Mouse (Mus musculus) liver, embryonic 16.5 days (tissue): Measurements from ENCODE around the gene Pitpnc1. TPM values are rescaled to one million over a fixed set of nuclear protein-coding genes. Genes with fewer than 3 reads are reported as not detected.

Source experiments
- ATAC-seq: fragments of 200-750 bp; cut with Nextera tagmentation; 2 replicates; pipeline ENCODE4 v1.8.0; 2017; ENCODE audit warnings: low read depth, mild to moderate bottlenecking, moderate number of reproducible peaks, moderate library complexity
- H3K27ac ChIP-seq: fragments of 300-500 bp; sonication (generic); 2 replicates; pipeline ENCODE4 v1.5.1; 2014; ENCODE audit warnings: mild to moderate bottlenecking, low read length
- H3K27me3 ChIP-seq: fragments of 300-500 bp; sonication (generic); 2 replicates; pipeline ENCODE4 v1.6.1; 2014; ENCODE audit warnings: low read depth, low read length, mixed read lengths; ENCODE audit not compliant: control insufficient read depth, insufficient read depth
- H3K36me3 ChIP-seq: fragments of 300-500 bp; sonication (generic); 2 replicates; pipeline ENCODE4 v1.6.1; 2014; ENCODE audit warnings: mild to moderate bottlenecking; ENCODE audit not compliant: control insufficient read depth, insufficient read depth
- H3K4me1 ChIP-seq: fragments of 300-500 bp; sonication (generic); 2 replicates; pipeline ENCODE4 v1.6.1; 2014; ENCODE audit warnings: low read depth, low read length, mixed read lengths; ENCODE audit not compliant: control insufficient read depth
- H3K4me2 ChIP-seq: fragments of 300-500 bp; sonication (generic); 2 replicates; pipeline ENCODE4 v1.6.1; 2014; ENCODE audit warnings: low read depth, low read length, mixed read lengths
- H3K4me3 ChIP-seq: fragments of 300-500 bp; sonication (generic); 2 replicates; pipeline ENCODE4 v1.5.1; 2014; ENCODE audit warnings: low read depth, mild to moderate bottlenecking, low read length
- H3K9ac ChIP-seq: fragments of 300-500 bp; sonication (generic); 2 replicates; pipeline ENCODE4 v1.6.1; 2014; ENCODE audit warnings: low read depth, low read length
- H3K9me3 ChIP-seq: fragments of 300-500 bp; sonication (generic); replicated peaks from 2 replicates; pipeline ENCODE4 v1.6.1; 2016; ENCODE audit warnings: low read length; ENCODE audit not compliant: control insufficient read depth
- WGBS: fragments of 180-500 bp; shearing (Covaris S2); extraction: QIAGEN DNeasy Blood & Tissue Kit; methylation state at CpG from one replicate; pipeline ENCODE4 v1.1.7; 2014; ENCODE audit not compliant: insufficient replicate concordance; 5-methylcytosine and 5-hydroxymethylcytosine counted together
- polyA plus RNA-seq: library from polyadenylated mRNA; unstranded; fragments of >200 nt; fragmentation: Nextera tagmentation; extraction: Ambion mirVana; gene quantifications from 2 replicates; pipeline ENCODE4 v1.2.1, GENCODE M21; 2015

The Pitpnc1 gene
- polyA plus RNA-seq, 1 experiment from 2014 or later, result 7.6 TPM

DNA sequence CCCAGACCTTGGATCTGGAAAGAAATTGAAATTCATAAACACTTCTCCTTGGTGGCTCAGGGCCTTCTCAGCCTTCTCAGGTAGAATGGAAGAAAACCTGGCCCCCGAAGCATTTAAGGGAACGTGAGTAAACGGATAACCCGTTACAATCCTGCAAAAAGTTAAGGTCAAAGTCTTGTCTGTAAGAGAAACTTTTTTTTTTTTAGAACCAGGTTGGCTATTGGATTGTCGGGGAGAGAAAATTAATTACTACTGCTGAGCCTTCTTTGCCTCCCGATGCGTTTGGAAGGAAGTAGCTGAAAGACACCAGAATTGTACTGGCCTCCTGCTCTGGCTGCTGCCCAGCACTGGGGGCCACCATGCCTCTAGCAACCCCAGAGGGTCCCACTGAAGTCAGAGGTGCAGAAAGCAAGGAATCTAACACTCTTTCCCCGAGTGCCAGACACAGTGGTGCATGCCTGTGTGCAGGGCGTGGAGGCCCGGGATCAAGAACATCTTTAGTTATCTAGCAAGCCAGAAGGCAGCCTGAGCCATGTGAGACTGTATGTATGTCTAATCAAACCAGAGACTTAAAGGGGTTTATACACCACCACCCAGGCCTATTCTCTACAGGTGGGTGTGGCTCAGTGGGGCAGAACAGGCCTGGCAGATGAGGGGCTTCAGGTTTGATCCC is 73.0 kb downstream of the Pitpnc1 start:
- peaks cover 65% of the 10 kb centered on the region for H3K4me1 ChIP-seq
- 37% methylated on average over 10 of the region's 10 CpGs for WGBS
- H3K36me3 ChIP-seq, result no peaks in the 10 kb centered on the region
- H3K9ac ChIP-seq, result peak overlapping the region; percentile 55
- H3K27me3 ChIP-seq, result no peaks in the 10 kb centered on the region
- H3K4me3 ChIP-seq, result peak overlapping the region; percentile 33; the same call in 1 of the 2 replicates
- H3K4me2 ChIP-seq, result peak overlapping the region; percentile 67
- H3K9me3 ChIP-seq, result no peaks in the 10 kb centered on the region
- ATAC-seq, result peak; percentile 98
- H3K27ac ChIP-seq, result peak overlapping the region; percentile 87

- 66% methylated on average over 3 of the region's 3 CpGs for WGBS
- ATAC-seq, result no peak
- Histone ChIP-seq H3K9ac (no peak overlapping the region), H3K27me3 (no peaks in the 10 kb centered on the region), H3K4me3 (no peak overlapping the region), H3K27ac (no peak overlapping the region), H3K36me3 (no peaks in the 10 kb centered on the region), H3K4me1 (peaks cover 52% of the 10 kb centered on the region), H3K4me2 (no peak overlapping the region), H3K9me3 (no peaks in the 10 kb centered on the region)
These were observed 76.3 kb downstream of the Pitpnc1 start for GRCm38 (mm10) chr11:107394245-107394644.

DNA sequence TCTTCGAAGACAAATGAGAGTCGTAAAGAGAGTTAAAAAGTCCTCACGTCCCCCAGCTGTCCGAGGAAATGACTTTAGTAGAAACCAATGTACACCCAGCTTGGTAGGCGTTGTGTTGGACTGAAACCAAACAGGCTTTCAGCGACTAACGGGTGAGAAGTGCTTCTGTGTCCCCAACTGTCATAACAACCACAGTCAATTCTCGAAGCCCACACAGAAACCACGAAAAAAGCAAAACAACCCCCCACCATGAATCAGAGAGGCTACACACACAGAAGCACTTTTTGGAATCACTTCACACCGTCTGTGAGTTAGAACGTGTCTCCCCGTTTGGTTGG is 76.7 kb downstream of the Pitpnc1 start:
- H3K27ac ChIP-seq, result no peak overlapping the region
- no peaks in the 10 kb centered on the region for H3K27me3 ChIP-seq
- WGBS, result 45% methylated on average over 12 of the region's 12 CpGs
- no peak for ATAC-seq
- H3K9ac ChIP-seq, result no peak overlapping the region
- no peak overlapping the region for H3K4me2 ChIP-seq
- H3K9me3 ChIP-seq, result no peaks in the 10 kb centered on the region
- no peaks in the 10 kb centered on the region for H3K36me3 ChIP-seq
- H3K4me1 ChIP-seq, result peaks cover 49% of the 10 kb centered on the region
- no peak overlapping the region for H3K4me3 ChIP-seq

GRCm38 (mm10) chr11:107393154-107393827 is 77.2 kb downstream of the Pitpnc1 start:
- Histone ChIP-seq H3K36me3 (no peaks in the 10 kb centered on the region), H3K9me3 (no peaks in the 10 kb centered on the region), H3K27me3 (no peaks in the 10 kb centered on the region), H3K9ac (no peak overlapping the region), H3K4me3 (no peak overlapping the region), H3K4me2 (no peak overlapping the region), H3K27ac (no peak overlapping the region), H3K4me1 (peaks cover 44% of the 10 kb centered on the region)
- no peak for ATAC-seq
- 46% methylated on average over 7 of the region's 7 CpGs for WGBS

GRCm38 (mm10) chr11:107390540-107390939 is 80.0 kb downstream of the Pitpnc1 start:
- Histone ChIP-seq H3K4me2 (no peak overlapping the region), H3K9ac (no peak overlapping the region), H3K4me3 (no peak overlapping the region), H3K27me3 (no peaks in the 10 kb centered on the region), H3K4me1 (peaks cover 18% of the 10 kb centered on the region), H3K9me3 (no peaks in the 10 kb centered on the region), H3K27ac (no peak overlapping the region), H3K36me3 (no peaks in the 10 kb centered on the region)
- WGBS, result 77% methylated on average over 2 of the region's 2 CpGs
- ATAC-seq, result no peak

- Histone ChIP-seq H3K4me1 (peaks cover 18% of the 10 kb centered on the region), H3K36me3 (no peaks in the 10 kb centered on the region), H3K4me2 (no peak overlapping the region), H3K27me3 (no peaks in the 10 kb centered on the region), H3K9me3 (no peaks in the 10 kb centered on the region), H3K27ac (no peak overlapping the region), H3K9ac (no peak overlapping the region), H3K4me3 (no peak overlapping the region)
- no peak for ATAC-seq
- 78% methylated on average over 10 of the region's 10 CpGs for WGBS
These were observed 80.5 kb downstream of the Pitpnc1 start for GRCm38 (mm10) chr11:107390001-107390400.

DNA sequence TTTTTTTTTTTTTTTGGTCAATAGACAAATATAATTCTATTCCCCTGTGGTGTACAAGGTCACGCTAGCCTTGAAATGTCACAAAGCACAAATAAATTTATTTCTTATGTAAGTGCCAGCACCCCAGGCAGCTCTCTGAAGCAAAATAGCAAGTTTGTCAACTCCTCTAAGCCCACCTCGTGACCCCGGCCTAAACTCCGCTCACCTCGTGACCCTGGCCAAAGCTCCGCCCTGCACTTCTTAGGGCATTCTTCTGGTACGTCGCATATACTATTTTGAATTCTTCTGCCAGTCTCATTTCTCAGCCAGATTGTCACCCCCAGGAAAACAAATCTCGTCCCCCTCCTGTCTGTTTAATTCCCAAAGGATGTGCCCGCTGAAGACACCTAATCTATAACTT is 84.0 kb downstream of the Pitpnc1 start:
- Histone ChIP-seq H3K4me1 (no peaks in the 10 kb centered on the region), H3K9ac (no peak overlapping the region), H3K9me3 (no peaks in the 10 kb centered on the region), H3K27me3 (no peaks in the 10 kb centered on the region), H3K4me3 (no peak overlapping the region), H3K4me2 (no peak overlapping the region), H3K27ac (no peak overlapping the region), H3K36me3 (no peaks in the 10 kb centered on the region)
- 78% methylated on average over 10 of the region's 10 CpGs for WGBS
- ATAC-seq, result no peak

- WGBS, result 54% methylated on average over 4 of the region's 4 CpGs
- no peaks in the 10 kb centered on the region for H3K27me3 ChIP-seq
- no peaks in the 10 kb centered on the region for H3K4me1 ChIP-seq
- no peak for ATAC-seq
- H3K4me2 ChIP-seq, result no peak overlapping the region
- no peaks in the 10 kb centered on the region for H3K9me3 ChIP-seq
- H3K36me3 ChIP-seq, result no peaks in the 10 kb centered on the region
- H3K9ac ChIP-seq, result no peak overlapping the region
- H3K27ac ChIP-seq, result no peak overlapping the region
- H3K4me3 ChIP-seq, result no peak overlapping the region
These were observed 85.2 kb downstream of the Pitpnc1 start for GRCm38 (mm10) chr11:107385306-107385705.

DNA sequence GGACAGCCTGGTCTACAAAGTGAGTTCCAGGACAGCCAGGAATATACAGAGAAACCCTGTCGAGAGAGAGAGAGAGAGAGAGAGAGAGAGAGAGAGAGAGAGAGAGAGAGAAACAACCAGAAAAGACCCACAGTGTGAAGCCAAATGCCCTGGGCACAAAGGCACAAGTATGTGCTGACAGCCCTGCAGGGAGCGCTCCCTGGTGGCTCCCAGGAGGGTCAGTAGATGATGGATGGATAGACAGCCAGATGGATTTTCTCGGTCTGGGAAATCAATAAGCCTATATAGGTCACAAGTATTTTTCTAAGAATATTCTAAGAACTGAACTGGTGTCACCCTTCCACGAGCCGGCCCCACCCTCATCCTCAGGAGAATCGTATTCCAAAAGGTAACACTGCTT is 86.5 kb downstream of the Pitpnc1 start:
- Histone ChIP-seq H3K9ac (no peak overlapping the region), H3K27ac (no peak overlapping the region), H3K9me3 (no peaks in the 10 kb centered on the region), H3K4me2 (no peak overlapping the region), H3K27me3 (no peaks in the 10 kb centered on the region), H3K4me3 (no peak overlapping the region), H3K36me3 (no peaks in the 10 kb centered on the region), H3K4me1 (no peaks in the 10 kb centered on the region; the same call in 1 of the 2 replicates)
- no peak for ATAC-seq
- WGBS, result 77% methylated on average over 6 of the region's 6 CpGs
